Comparison of ENCODE assay signal across 8 mouse cellular contexts in the genomic region with DNA sequence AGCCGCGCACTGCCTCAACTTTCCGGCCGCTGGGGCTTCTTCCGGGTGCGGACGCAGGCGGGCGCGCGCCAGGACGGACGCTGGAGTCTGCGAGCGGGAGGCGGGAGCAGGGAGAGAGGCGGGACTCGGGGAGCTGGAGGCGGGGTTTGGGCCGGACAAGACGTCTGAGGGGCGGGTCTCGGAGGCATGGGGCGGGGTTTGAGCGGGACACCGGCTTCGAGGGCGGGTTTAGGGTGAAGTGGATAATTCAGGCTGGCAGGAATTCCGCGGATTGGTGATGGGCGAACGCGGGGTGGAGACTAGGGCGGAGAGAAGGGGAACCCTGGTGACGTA. TPM values are rescaled to one million over a fixed set of nuclear protein-coding genes. Genes with fewer than 3 reads are reported as not detected.
DNase-seq lines count a peak whose midpoint lies in the region; ATAC-seq lines count a peak whose summit lies in the region.

No protein-coding gene starts in this region.

- peak overlapping the region; percentile 42; the same call in 1 of the 2 replicates for H3K4me2 ChIP-seq in hindbrain, embryonic 11.5 days (replicated peaks; ENCODE audit: low read depth, low read length)

- no peaks in the 10 kb centered on the region for H3K36me3 ChIP-seq in hindbrain, embryonic 11.5 days (ENCODE audit: control insufficient read depth, insufficient read depth, low read length)

- peak; percentile 99 for DNase-seq in MN1 (ENCODE audit: low spot score)
- peak; percentile 98 for DNase-seq in cerebellum, adult 9-10 months
- DNase-seq in hindbrain, embryonic 11.5 days (ENCODE audit: low spot score) = peak; percentile 98
- DNase-seq in layer of hippocampus, postnatal 10 days (ENCODE audit: low spot score in 2 of 2) = peak; percentile 94 to 95
- DNase-seq in lung, postnatal 10 days = peak; percentile 99
- peak; percentile 95 for DNase-seq in ovary, postnatal 36 days (ENCODE audit: low spot score)
- DNase-seq in thymus, postnatal 25 days = peak; percentile 93

- no peaks in the 10 kb centered on the region for H3K4me1 ChIP-seq in hindbrain, embryonic 11.5 days (replicated peaks; ENCODE audit: control insufficient read depth, insufficient read depth, low read length)

- ATAC-seq in frontal cortex, adult (ENCODE audit: low TSS enrichment) = peak; percentile 96
- peak; percentile 97 for ATAC-seq in hindbrain, embryonic 11.5 days (ENCODE audit: low FRiP score)

- peak overlapping the region; percentile 59 for H3K9ac ChIP-seq in hindbrain, embryonic 11.5 days (ENCODE audit: low read depth, low read length)

- no peaks in the 10 kb centered on the region for H3K27me3 ChIP-seq in hindbrain, embryonic 11.5 days (ENCODE audit: control insufficient read depth, insufficient read depth, low read length)

- under 1% methylated on average over 35 of the region's 35 CpGs for WGBS in hindbrain, embryonic 11.5 days

- H3K27ac ChIP-seq in hindbrain, embryonic 11.5 days (ENCODE audit: low read depth, low read length) = peak overlapping the region; percentile 80

- H3K4me3 ChIP-seq in hindbrain, embryonic 11.5 days (ENCODE audit: low read depth, low read length) = peak overlapping the region; percentile 66

- H3K9me3 ChIP-seq in hindbrain, embryonic 11.5 days (ENCODE audit: control insufficient read depth, low read length) = no peaks in the 10 kb centered on the region

RNA-seq across cellular contexts. Expression of gene Mcm9, which starts 0.4 kb away (rescaled TPM):
- polyA plus RNA-seq in hindbrain, embryonic 11.5 days (2014; fragmentation: Nextera tagmentation; extraction: Ambion mirVana) = 13.8 and 15.3 TPM in 2 replicates
- total RNA-seq in layer of hippocampus, postnatal 10 days (2021) = 1 to 10 TPM; 6.1 to 8.0 TPM

RNA-seq across cellular contexts. Expression of gene Asf1a, which starts 33.3 kb away (rescaled TPM):
- polyA plus RNA-seq in hindbrain, embryonic 11.5 days (2014; fragmentation: Nextera tagmentation; extraction: Ambion mirVana) = 165 and 167 TPM in 2 replicates
- total RNA-seq in layer of hippocampus, postnatal 10 days (2021) = 10 to 100 TPM; 26.5 to 27.5 TPM

Comparison
In these comparisons a context has a peak if more than half of its experiments do, and no peak if none do; other contexts are left out.
1. Peak in every context shown above with its lines: DNase-seq, ATAC-seq, H3K4me3 ChIP-seq and H3K27ac ChIP-seq.